Mouse (Mus musculus) mammary gland, adult 2 months (tissue): Measurements from ENCODE around the gene Cyp4a14. TPM values are rescaled to one million over a fixed set of nuclear protein-coding genes. Genes with fewer than 3 reads are reported as not detected.

ENCODE experiments used
- polyA plus RNA-seq: library from polyadenylated mRNA; depleted of rRNA; stranded (reverse); fragments of >200 nt; gene quantifications from 2 replicates; pipeline ENCODE4 v1.2.3, GENCODE M21; 2012; ENCODE audit warnings: low replicate concordance; rRNA removed

Gene Cyp4a14
- 0.53 TPM in 1 of 2 replicates, not detected in the other for polyA plus RNA-seq

GRCm38 (mm10) chr4:115496001-115496400 lies at the start of gene Cyp4a14:
TSS of gene Cyp4a14 (minus strand) at chr4:115496142.

GRCm38 (mm10) chr4:115518000-115518399 lies 22.1 kb upstream of the Cyp4a14 start, which contains the start of gene Cyp4a10:
TSS of gene Cyp4a10 (plus strand) at chr4:115518264.

GRCm38 (mm10) chr4:115452304-115452703 lies 43.6 kb downstream of the Cyp4a14 start, which contains the start of gene Cyp4a30b:
TSS of gene Cyp4a30b (plus strand) at chr4:115452604.

Other genes starting within 250 kb of the Cyp4a14 start
- 1.4 TPM in 1 of 2 replicates, not detected in the other for gene Cyp4a12a, start 197.1 kb downstream of the Cyp4a14 start, polyA plus RNA-seq
- gene Cyp4a12b, start 84.5 kb downstream of the Cyp4a14 start, polyA plus RNA-seq = 0.32 TPM in 1 of 2 replicates, not detected in the other
- gene Cyp4a30b, start 43.5 kb downstream of the Cyp4a14 start, polyA plus RNA-seq = not detected in 2 replicates
- gene Cyp4a10, start 22.1 kb upstream of the Cyp4a14 start, polyA plus RNA-seq = 1.3 and 1.9 TPM in 2 replicates
- gene Cyp4a31, start 67.5 kb upstream of the Cyp4a14 start, polyA plus RNA-seq = 0.11 and 0.24 TPM in 2 replicates
- gene Cyp4a32, start 104.8 kb upstream of the Cyp4a14 start, polyA plus RNA-seq = 0.17 TPM in 1 of 2 replicates, not detected in the other
- 84.3 and 145 TPM in 2 replicates for gene Cyp4b1, start 151.6 kb upstream of the Cyp4a14 start, polyA plus RNA-seq
- gene Efcab14, start 241.6 kb upstream of the Cyp4a14 start, polyA plus RNA-seq = 31.3 and 32.9 TPM in 2 replicates